Mouse (Mus musculus) cerebellum, postnatal 4 days (tissue): Measurements from ENCODE around the gene Bbs4.

Experiments used
- DNase-seq, 2 experiments: peaks; one replicate each; pipeline ENCODE4 v3.0.0; 2022; ENCODE audit warnings: low spot score in 2 of 2, mixed read lengths in 1 of 2

Gene Bbs4

DNA sequence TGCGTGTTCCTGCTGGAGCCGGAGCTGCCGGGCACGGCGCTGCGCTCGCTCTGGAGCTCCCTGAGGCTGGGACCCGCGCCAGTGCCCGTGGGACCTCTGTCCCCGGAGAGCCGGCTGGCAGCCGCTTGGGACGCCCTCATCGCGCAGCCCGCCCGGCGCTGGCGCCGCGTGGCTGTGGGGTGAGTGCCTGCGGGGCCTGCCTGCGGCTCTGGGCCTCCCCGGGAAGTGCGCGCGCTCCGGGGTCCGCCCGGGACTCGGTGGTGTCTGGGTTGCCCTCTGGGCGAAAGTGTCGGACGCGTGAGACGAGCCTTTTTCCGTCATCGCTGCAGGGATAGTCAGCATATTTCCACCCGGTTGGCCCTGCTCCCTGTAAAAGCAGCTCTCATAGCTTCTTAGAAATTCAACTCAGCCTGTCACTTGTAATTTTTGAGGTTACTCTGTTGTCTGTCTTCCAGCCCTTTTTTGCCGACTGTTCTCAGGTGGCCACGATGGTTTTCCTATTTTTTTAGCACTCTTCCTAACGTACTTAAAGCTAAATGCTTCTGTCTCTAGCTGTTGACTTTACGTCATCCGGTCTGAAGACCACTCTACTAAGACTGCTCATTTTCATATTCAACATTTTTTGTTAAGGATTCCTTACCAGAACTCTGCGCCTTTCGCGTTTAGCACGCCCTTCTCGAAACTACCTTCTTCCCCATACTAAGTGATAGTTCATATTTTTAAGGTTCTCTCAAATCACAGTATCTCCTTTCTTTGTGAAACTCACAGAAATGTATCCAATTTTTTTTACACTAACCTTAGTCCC lies 61.4 kb downstream of the Bbs4 start:
- no peak for DNase-seq

DNA sequence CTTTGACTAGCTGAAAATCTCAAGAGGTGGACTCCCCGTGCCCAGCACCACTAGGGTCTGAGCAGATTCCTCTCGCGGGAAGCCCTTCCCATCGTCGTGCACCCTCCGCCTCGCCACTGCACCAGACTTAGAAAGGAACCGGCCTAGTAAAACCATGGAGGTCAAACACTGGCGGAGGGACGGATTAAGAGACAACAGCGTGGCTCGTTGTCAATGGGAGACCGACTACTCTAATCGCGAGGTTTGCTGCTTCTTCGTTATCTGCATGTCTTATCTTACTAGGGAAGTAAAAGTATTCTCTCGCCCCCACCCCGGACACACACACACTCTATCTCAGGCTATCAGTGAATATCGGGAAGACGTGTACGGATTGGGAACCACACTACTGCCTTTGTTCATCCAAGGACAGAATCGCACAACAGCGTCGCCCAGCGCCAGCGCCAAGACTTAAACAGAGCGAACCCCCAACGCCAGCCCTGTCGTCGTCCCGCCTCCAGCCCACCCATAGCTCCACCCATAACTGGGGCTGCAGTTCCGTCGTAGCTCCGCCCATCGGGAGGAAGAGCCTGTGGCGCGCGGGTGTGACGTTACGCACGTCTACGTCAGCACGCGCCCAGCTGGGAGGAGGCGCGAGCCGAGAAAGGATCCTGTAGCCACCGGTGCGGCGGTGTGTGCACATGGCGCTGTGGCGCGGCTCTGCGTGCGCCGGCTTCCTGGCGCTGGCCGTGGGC lies 62.2 kb downstream of the Bbs4 start, which contains the start of gene Adpgk:
TSS of gene Adpgk (plus strand) at position 602 of the 731 bp plus-strand sequence.
- peak; percentile 92 to 97 for DNase-seq

DNA sequence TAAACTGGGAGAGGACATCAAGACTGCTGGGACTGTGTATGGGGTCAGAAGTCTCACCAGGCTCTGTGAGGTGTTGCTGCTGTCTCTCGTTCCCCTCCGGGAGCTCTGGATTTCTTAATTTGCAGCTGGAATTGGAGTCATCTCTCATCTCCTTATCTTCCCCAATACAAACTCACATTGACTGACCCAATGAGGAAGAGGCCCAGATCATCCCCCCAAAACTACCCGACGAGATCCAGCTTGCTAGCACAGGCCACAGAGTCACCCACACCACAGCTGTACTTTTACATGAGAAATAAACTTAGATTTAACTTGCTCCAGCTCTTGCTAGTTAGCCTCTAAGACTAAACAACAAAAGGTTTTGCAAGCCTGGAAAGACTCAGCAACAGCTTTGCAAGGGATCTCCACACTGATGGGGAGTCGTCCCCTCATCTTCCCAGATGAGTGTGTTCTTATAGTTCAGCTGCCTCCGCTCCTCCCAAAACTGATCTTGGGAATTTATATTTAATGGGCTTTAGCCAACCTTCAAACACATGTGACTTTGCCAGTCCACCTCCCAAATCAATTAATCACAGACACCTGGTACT lies 63.7 kb downstream of the Bbs4 start:
- DNase-seq = no peak

DNA sequence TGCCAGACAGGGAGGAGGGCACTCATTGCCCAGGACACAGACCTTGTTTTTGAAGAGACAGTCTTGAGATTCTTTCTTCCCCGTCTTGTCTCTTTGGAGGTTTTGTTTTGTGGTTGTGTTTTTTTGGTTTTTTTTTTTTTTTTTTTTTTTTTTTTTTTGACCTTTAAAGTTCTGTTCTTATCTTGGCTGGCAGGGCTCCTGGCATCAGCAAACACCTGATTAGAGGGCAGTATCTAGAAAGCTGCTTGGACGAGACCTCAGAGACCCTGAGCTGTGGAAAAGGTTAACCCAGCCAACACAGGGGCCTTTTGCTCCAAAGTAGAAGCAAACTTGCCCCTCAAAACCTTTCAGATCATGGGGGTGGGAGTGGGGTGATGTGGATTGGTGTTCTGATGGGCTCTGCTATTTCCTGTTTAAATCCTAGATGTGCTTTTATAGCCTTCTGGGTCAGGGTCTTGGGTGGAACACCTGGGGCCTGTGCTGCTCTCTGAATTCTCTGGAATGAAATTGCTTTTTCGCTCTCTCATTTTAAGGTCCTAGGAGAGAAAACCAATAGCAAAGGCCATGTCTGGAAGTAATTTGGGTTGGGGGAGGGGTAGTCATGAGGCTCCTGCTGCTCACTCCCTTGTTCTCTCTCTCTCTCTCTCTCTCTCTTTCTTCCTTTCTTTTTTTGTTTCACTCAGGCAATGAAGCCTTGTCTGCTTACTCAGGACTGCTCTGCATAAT lies 64.5 kb downstream of the Bbs4 start:
- DNase-seq = no peak

DNA sequence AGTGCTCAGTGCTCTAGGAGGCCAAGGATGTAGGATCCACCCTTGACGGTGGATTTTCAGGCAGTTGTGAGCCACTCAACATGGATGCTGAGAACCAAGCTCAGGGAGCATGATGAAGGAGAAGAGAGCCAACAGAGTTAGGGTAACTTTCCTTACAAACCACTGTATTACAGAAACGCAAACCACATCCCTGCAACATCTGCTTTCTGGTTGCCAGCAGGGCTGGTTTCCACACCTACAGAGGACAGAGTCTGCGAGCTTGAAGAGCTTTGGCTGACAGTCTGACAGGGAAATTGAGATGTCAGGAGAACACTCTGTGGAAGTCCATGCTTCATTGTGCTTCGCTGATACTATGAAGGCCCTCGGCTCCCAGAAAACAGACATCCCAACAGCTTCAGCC lies 65.2 kb downstream of the Bbs4 start:
- no peak for DNase-seq

DNA sequence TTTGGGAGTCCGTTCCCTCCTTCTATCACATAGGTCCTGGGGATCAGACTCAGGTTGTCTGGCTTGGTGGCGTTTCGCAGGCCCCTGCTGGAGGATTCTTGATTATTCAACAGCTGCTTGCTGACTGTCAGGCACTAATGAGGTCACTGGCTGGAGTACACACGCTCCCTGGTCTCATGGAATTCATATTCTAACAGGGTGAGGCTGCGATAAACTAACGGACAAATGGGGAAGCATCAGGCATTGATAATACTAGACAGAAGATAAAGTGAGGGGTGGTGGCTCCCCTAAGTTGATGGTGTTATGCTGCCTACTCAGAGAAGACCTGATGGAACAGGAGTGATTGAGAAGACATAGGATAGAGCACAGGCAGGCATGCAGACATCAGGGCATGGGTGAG lies 67.7 kb downstream of the Bbs4 start:
- no peak for DNase-seq

DNA sequence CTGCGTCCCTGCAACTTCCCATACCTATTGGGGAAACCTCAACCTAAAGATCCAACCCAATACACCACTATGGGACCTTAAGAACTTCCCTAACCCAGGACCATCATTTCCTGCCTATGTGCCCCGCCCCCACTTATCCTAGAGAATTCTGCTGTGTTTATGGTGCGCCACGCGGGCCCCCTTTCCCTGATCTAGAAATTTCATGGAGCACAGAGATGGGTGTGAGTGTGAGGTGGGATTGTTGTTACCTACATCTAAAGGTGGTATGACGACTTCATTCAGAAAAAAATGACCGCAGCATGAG lies 70.7 kb downstream of the Bbs4 start:
- no peak for DNase-seq

DNA sequence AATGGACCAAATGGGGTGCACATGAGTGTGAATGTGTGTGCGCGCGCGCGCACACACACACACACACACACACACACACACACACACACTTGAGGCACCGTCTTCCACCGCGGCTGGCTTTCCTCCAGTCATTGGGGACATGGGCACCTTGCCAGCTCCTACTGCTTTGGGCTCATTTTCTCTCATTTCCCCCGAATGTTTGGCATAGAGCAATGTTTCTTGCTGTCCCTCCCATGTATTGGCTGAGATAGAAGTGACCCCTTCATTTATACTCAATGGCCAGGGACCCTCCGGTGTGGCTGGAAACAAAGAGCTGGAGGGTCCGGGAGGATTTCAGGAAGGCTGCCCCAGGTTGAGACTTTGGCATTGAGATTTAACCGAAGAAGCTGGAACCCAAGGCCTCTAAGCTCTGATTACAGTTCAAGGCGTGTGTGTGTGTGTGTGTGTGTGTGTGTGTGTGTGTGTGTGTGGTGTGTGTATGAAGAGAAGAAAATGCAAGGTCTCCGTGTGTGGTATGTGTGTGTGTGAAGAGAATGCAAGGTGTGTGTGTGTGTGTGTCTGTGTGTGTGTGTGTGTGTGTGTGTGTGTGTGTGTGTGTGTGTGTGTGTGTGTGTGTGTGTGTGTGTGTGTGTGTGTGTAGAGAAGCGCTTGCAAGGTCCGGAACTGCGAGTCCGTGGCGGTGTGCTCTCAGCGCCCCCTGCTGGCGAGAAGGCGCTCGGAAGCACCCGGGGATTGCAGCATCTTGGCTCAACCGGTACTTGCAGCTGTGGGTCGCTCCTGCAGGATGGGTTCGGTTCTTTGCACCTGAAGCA lies 71.2 kb downstream of the Bbs4 start:
- peak; percentile 76 to 92 for DNase-seq

DNA sequence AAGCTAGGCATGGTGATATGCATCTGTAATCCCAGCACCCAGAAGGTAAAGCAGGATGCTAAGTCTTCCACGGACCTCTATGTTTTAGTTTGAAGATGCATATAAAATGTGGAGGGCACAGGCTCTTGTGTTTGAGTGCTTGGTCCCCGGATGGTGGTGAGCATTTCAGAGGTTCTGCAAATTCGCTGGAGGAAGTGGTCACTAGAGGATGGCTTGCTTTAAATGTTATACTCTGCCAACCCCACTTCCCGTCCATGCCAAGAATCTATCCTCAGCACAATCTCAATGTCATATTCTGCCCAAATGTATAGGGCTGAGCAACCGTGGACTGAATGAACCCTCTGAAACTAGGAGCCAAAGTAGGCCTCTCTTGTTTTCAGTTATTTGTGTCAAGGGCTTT lies 72.4 kb downstream of the Bbs4 start:
- no peak for DNase-seq

DNA sequence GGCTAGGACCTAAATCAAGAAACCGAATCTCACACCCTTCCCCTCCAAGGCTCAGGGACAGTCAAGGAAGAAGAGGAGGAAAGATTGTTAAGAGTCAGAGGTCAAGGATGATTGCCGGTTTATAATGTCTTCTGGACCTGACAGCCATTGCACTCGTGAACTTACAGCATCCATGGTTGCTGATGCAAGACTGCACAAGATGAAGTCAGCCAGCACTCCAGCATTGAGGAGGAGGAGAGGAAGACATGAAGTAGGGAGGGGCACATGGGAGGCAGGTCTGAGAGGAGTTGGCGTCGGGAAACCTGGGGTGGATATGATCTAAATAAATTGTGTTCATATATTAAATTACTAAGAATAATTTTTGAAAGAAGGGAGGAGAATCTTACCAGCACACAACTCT lies 74.6 kb downstream of the Bbs4 start:
- DNase-seq = no peak

DNA sequence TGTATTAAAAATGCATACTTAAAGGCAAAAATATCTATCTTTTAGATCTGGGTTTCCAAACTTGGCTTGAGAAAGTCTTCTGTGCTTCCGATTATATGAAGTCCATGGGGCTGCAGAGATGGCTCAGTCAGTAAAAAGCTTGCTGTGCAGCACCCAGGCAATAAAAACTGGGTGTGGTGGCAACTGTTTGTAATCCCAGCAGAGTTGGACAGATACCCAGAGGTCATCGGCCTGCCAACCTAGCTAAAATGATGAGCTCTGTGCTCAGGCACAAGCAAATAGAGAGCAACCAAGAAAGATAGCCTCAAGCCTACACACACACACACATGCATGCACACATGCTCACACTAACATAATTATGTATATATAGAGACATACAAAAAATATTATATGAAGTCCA lies 75.1 kb downstream of the Bbs4 start:
- DNase-seq = no peak

DNA sequence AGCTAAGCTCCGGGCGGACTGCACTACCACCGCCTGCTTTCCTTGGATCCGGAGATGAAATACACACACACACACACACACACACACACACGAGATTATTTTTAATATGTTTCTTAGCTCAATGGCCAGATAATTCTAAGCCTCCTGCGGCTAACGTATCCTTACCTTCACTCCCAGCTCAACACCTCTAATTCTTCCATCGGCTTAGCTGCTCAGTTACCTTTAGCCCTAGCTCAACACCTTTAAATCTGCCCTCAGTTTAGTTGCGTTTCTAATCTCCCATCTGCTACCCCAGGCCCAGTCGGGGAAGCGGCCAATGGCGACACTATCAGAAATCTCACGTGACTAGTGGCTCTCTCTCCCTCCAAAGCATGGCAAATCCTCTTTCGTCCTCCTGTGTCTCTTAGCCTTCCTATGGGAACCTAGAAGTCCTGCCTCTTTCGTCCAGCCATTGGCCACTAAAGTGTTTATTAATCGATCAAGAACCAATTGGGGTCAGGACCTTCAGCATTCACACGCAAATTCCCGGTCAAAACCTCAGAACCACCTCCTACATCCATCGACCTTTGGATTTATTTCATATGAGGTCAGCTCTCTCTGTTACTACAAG lies 78.4 kb downstream of the Bbs4 start:
- no peak for DNase-seq

DNA sequence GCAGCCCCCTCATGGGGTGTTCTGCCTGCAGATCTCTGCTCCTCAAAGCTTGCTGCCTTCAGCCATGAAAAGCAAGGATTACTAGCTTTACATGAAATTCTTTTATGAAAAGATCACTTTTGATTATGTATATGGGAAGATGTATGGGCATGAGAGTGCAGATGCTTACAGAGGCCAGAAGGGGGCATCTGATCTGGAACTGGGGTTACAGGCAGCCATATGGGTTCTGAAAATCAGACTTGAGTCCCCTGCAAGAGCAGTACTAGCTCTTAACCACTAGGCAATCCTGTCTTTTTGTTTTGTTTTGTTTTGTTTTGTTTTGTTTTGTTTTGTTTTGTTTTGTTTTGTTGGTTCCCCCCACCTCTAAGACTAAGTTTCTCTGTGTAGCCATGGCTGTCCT lies 80.1 kb downstream of the Bbs4 start:
- DNase-seq = no peak
